Mouse (Mus musculus): Measurements from ENCODE around the gene Rtn2.

The Rtn2 gene

GRCm38 (mm10) chr7:19320637-19321036 is 38.2 kb downstream of the Rtn2 start:
- DNase-seq: no peak

DNA sequence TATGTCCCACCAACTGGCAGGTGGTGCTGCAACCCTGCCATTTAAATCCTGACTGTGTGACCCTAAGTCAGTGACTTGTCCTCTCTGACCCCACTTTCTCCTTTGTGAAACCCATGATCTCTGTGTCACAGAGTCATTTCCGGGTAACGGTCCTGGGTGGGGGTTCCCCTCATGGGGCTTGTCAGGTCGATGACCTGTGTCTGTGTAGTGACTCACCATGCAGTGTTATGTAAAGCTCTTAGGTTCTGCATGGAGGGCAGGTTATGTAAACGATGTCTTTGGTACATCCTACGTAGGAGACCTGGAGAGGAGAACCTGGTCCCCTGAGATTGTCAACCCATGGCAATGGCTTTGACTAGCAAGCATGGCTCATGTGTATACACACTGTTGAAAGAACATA is 39.0 kb downstream of the Rtn2 start:
- no peak for DNase-seq

- DNase-seq: no peak
These were observed 40.1 kb downstream of the Rtn2 start for GRCm38 (mm10) chr7:19322489-19322888.

GRCm38 (mm10) chr7:19324221-19324620 is 41.8 kb downstream of the Rtn2 start:
- no peak for DNase-seq

DNA sequence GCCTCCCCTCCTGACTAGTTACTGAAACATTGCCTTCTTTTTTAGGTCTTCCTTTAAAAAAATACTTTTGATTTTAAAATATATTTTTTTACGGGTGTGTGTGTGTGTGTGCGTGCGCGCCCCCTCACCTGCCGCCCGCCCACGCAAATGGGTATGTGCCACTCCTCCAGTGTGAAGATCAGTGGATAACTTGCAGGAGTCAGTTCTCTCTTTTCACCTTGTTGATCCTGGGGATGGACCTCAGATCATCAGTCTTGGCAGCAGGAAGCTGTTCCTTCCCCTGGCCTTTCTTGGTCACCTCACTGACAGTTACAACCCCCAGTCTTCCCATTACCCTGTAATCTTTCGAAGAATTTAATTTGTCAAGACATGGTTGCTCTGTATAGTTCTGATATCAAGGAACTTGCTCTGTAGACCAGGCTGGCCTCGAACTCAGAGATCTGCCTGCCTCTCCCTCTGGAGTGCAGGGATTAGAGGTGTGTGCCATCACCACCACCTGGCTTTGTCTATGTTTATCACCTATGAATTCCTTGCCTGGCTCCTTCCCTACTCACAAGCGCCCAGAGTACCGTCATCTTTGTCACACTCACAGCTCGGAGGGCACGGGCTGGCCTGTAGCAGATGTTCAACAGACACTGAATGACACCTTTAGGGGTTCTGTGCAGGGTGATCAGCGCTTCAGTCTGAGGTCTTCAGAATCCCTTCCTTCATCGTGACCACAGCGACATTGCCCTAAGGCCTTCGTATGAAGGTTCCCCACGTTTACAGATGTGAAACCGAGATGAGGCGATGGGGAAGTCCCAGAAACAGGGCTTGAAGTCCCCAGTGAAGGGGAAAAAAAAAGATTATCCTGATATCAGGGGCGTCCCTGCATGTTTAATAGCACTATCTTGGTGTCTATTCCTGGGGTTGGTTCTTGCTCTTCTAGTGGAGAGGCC is 43.1 kb downstream of the Rtn2 start:
- DNase-seq: no peak

DNA sequence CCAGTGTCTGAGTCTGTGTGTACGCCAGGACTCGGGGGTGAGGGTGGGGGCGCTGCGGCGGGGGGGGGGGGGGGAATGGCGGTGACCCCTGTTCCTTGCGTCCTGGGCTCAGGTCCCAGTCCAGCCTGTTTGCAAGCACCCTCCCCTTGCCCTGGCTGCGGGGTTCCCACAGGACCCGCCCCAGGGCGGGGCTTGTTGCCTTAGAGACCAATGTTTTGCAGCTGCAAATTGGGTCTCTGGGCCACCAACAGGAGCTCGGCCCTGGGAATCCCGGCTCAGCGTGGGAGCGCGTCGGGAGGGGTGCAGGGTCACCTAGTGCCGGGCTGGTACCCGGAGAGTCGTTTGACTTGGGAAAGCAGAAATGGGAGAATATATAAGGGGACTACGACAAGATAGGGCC is 43.9 kb downstream of the Rtn2 start:
- DNase-seq: peak; percentile 65

DNA sequence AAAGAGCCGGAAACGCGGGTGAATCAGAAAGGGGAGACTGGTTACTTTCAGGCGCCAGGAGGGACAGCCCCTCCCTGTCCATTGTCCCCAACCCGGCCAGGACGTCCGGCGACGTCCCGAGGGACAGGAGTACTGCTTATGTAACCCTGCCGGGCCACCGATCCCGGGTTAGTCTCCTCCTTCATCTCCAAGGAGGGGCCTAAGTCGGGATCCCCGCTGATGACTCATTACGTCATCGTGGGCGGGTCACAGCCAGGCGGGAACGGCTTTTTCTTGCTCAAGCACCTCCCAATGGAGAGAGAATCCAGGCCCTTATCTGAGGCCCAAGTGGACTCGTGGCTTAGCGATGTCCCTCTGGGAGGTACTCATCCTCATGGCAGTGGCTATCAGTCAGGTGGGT is 44.7 kb downstream of the Rtn2 start:
- no peak for DNase-seq

DNA sequence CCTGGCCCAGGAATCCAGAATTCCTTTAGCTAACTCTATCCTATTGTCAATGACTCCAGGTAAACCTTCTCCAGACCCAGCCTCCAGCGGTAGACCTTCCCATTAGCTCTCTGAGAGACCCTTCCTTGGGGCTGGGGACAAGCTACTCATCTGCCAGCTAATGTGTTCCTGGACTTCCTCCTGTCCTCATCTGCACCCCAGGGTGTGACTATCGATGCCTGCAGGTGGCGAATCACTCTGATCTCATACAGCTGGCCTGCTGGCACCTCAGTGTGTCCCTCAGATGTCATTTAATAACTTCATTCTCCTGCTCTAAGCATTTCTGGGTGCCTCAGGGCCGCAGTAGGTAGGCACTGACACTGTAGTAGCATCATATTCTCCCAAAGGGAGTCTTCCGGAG is 45.4 kb downstream of the Rtn2 start:
- no peak for DNase-seq

DNA sequence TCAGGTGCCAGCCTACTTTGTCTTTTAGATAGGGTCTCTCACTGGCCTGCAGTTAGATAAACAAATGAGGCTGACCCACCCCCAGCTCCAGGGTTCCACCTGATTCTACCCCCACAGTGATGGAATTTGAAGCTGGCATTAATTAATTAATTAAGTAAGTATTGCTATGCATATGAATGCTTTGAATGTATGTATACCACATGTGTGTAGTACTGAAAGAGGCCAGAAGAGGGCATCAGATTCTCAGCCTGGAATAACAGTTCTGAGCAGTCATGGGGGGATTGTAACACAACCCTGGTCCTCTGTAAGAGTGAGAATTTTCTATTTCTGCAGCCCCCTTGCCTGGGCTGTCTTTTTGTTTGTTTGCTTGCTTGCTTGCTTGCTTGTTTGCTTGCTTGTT is 46.0 kb downstream of the Rtn2 start:
- DNase-seq: no peak

GRCm38 (mm10) chr7:19331910-19332309 is 49.5 kb downstream of the Rtn2 start:
- no peak for DNase-seq

DNA sequence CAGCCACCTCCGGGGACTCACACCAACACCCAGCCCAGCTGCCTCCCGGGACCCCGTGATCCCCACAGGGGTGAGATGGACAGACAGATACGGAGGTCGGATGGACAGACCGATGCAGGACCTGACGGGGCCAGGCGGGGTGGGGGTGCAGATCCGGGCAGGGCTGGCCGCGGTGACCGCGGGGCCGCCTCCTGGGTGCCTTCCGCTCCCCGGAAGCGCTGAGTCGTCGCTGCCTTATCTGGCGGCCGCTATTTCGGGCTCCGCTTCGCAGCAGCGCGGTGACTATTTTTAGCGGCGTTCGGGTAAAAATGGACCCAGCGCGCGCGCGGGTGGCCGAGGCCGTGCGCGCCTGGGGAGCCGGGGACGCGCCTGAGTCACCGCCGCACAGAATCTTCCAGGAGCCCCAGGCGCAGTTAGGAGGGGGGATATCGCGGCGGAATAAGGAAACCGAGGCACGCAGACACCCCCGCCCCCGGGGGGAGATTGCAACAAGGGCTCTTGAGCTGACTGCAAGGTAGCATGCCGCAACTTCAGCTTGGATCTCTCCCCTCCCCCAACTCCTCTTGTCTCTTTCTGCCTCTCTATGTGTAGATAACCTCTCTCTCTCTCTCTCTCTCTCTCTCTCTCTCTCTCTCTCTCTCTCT is 50.4 kb downstream of the Rtn2 start:
- peak; percentile 59 for DNase-seq

DNA sequence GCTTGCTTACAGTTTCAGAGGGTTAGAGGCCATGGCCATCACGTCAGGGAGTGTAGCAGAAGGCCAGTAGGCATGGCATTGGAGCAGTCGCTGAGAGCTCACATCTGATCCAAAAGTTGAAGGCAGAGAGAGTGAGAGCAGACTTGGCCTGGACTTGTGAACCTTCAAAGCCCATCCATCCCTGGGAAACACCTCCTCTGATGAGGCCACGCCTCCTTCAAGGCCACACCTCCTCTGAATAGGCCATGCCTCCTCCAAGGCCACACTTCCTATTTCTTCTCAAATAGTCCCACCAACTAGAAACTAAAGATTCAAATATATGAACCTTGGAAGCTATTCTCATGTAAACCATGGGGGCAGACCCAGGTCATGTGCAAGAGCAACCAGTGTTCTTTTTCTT is 53.2 kb downstream of the Rtn2 start:
- no peak for DNase-seq

DNA sequence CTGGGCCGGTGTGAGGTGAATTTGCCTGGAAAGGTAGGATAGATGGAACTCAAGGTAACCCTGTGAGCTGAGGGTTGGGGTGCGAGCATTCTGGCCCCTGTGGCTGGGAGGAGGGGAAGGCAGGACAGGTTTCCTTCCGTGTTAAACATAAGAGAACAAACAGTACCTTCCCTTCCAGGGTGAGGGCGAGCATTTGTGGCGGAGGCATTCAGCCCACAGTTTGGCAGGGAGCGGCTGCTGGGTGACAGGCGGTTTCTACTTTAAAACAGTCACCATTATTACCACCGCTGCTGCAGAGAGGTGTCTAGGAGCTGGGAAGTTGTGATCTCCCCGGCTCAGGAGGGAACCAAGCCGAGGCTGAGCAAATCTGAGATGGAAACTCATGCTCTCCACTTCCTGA is 54.7 kb downstream of the Rtn2 start:
- DNase-seq: no peak

- no peak for DNase-seq
These were observed 55.6 kb downstream of the Rtn2 start for GRCm38 (mm10) chr7:19338060-19338459.

- no peak for DNase-seq
These were observed 56.2 kb downstream of the Rtn2 start for GRCm38 (mm10) chr7:19338596-19338995.

DNA sequence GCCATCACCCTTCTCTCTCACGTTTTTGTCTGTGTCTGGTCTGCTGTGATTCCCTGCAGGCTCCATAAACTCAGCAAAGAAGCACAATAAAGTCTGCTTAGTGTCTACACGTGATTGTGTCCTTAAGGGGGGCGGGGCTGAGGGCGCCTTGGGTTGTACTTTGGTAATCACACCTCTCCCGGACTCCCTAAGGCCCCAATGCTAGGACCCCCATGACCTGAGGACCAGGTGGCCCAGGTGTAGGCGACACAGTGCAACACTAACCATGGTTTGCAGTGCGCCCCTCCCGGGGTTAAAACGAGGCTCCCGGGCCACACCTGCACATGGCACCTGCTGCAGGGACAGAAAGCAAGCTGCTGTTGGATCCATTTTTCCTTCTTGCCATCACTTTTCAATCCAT is 58.8 kb downstream of the Rtn2 start:
- DNase-seq: no peak

DNA sequence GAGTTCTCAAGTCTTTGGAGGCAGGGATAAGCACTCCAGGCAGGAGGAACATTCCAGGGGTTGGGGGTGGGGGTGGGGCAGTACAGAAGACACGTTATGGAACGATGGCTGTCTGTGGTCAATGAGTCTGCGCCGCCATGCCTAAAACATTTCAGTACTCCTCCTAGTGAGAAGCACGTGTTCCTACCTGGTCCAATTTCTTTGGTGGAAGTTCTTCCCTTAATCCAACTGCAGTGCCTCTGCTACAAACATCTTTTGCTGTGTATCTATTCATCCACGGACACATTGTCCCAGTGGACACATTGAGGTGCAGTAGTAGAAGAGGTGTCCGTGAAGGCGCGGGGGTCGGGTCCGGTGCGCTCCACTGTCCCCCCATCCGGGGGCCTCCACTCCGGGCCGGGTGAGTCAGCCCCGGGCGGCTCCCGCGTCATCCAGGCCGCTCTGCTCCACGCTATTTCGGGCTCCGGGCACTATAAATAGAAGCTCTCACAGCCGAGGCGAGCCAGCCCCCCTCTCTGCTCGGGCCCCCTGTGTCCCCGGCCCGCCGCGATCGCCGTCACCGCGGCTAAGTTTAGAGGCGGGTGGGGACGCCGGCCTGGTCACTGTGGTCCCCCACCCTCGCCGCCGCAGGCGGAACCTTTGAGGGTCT is 59.5 kb downstream of the Rtn2 start:
- DNase-seq: no peak

DNA sequence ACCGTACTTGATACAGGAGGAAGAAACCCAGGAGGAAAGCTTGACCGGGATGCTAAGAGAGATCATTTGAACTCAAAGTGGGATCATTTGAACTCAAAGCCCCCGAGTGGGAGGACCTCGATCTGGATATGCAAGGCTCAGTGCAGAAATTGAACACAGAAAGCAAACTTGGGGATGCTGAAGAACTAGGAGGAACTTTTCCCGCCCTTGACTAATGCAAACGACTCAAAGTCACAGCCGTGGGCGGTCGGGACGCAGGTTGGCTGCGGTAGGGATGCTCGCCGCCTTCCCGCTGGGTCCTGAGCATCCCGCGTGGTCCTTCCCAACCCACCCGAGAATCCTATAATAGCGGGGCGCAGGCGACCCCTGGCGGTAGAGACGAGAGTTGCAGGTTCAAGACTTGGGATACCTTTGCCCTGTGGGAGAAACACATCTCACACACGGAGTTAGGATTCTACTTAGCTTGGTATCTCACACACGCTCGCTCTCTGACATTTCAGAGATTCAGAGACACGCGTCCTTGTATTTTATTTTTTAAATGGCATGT is 60.1 kb downstream of the Rtn2 start:
- peak; percentile 84 for DNase-seq

GRCm38 (mm10) chr7:19343210-19343808 is 60.9 kb downstream of the Rtn2 start:
- peak; percentile 76 for DNase-seq

GRCm38 (mm10) chr7:19344237-19344847 is 61.9 kb downstream of the Rtn2 start, which contains the start of gene Ercc1:
Ercc1 (plus strand) TSS chr7:19344778.
- peak; percentile 40 for DNase-seq

- DNase-seq: peak; percentile 98
These were observed 62.6 kb downstream of the Rtn2 start for GRCm38 (mm10) chr7:19344938-19345471.

Measured in thymus, postnatal 14 days (tissue).